Mouse (Mus musculus): Measurements from ENCODE around the gene Tmem206. TPM values are rescaled to one million over a fixed set of nuclear protein-coding genes. Genes with fewer than 3 reads are reported as not detected.

Tmem206 gene
- polyA plus RNA-seq, 2 experiments, result 4.1 to 6.3 TPM

DNA sequence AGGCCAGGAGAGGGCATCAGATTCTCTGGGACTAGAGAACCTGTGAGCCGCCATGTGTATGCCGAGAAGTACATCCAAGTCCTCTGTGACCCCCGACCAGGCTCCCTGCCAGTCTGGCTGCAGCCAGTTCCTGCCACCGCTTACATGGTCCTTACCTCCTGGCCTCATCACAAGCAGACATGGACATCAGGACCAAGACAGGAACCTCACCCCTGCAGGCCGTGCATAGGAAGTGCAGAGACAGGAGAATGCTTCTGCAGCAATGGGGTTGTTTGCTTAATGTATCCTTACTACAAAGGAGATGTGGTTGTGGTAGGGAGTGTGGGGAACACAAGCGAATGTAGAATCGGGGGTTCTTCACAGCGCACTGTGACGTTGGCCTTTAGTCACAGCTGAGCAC, 19.4 kb upstream of the Tmem206 start:
- Histone ChIP-seq H3K9ac (replicated peaks) (no peak overlapping the region), H3K9me3 (ENCODE audit: control insufficient read depth, low read length) (no peaks in the 10 kb centered on the region), H3K27me3 (ENCODE audit: control insufficient read depth, insufficient read depth, low read length) (no peaks in the 10 kb centered on the region), H3K4me1 (replicated peaks; ENCODE audit: control insufficient read depth in 2 of 2, insufficient read depth in 2 of 2, low read length in 1 of 2) (no peaks in the 10 kb centered on the region), H3K27ac (no peak overlapping the region), H3K36me3 (replicated peaks; ENCODE audit: control insufficient read depth, insufficient read depth, low read depth) (no peaks in the 10 kb centered on the region), H3K4me2 (ENCODE audit: low read depth) (no peak overlapping the region), H3K4me3 (ENCODE audit: insufficient read depth in 1 of 2, low read depth in 2 of 2, low read length in 2 of 2) (no peak overlapping the region)
- no peak for ATAC-seq (ENCODE audit: insufficient read depth)
- no peak for TF ChIP-seq EP300 (IDR thresholded peaks at IDR 0.05; ENCODE audit: low read depth)
- TF ChIP-seq CTCF (IDR thresholded peaks at IDR 0.05; ENCODE audit: low read depth), result peak; percentile 36
- DNase-seq (ENCODE audit: low read depth in 3 of 3, low spot score in 3 of 3), result no peak
- 85% methylated on average over 9 of the region's 9 CpGs for WGBS (ENCODE audit: insufficient replicate concordance)

DNA sequence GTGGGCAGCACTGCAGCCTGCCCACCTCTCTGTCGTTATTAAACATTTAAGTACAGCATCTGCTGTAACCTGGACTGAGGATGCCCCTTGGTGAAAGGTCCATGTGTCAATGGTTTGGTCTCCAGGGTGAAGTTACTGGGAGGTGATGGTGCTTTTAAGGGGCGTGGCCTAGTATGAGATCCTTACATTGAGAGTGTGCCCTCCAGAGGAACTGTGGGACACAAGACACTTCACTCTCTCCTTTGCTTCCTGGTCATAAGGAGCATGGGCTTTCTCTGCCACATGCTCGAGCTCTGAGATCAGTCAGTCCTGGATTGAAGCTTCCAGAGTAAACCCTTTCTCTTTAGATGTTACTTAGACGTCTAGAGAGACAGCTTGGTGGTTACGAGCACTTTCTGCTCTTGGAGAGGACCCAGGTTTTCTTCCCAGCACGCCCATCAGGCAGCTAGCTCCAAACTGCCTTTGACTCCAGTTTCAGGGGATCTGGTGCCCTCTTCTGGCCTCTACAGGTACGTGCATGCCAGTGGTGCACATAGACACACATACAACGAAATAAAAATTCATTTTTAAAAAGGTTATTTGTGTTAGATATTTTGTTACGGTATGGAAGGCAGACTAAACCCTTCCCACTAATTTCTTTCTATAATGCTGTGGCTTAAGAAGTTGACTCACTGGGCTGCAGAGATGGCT, 17.8 kb upstream of the Tmem206 start:
- Histone ChIP-seq H3K4me1 (replicated peaks; ENCODE audit: control insufficient read depth in 2 of 2, insufficient read depth in 2 of 2, low read length in 1 of 2) (no peaks in the 10 kb centered on the region), H3K27me3 (ENCODE audit: control insufficient read depth, insufficient read depth, low read length) (no peaks in the 10 kb centered on the region), H3K36me3 (replicated peaks; ENCODE audit: control insufficient read depth, insufficient read depth, low read depth) (no peaks in the 10 kb centered on the region), H3K4me3 (ENCODE audit: insufficient read depth in 1 of 2, low read depth in 2 of 2, low read length in 2 of 2) (no peak overlapping the region), H3K9ac (replicated peaks) (no peak overlapping the region), H3K9me3 (ENCODE audit: control insufficient read depth, low read length) (no peaks in the 10 kb centered on the region), H3K4me2 (ENCODE audit: low read depth) (no peak overlapping the region), H3K27ac (no peak overlapping the region)
- TF ChIP-seq EP300 (IDR thresholded peaks at IDR 0.05; ENCODE audit: low read depth) (no peak), CTCF (IDR thresholded peaks at IDR 0.05; ENCODE audit: low read depth) (peak; percentile 63)
- WGBS (ENCODE audit: insufficient replicate concordance), result 73% methylated on average over 9 of the region's 9 CpGs
- DNase-seq (ENCODE audit: low read depth in 3 of 3, low spot score in 3 of 3) (no peak), ATAC-seq (ENCODE audit: insufficient read depth) (no peak)

DNA sequence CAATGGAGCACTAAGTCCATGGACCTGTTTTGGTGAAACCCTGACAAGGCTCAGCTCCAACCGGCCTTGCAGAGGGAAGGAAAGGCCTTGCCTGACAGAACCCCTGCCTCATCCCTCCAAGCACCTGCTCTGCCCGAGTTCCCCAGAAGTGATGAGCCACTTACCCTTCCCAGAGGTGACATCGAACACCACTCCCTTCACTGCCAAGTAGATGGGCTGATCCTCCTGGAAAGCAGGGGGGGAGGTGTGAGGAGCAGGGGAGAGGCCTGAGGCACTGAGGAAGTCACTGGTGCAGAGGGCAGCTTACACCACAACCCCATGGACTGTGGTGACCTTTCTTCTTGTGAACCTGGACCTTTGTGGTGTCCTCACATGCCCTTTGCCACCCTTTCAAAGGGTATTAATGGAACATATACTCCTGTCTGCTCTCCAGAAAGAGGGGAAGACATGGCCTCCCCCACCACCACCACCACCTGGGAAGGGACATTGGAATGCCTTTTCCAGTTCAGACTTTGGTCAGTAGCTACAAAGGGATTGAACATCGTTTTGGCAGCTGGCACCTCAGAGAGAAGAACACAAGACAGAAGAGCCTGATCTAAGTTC, 14.3 kb upstream of the Tmem206 start:
- 64% methylated on average over 4 of the region's 4 CpGs for WGBS (ENCODE audit: insufficient replicate concordance)
- Histone ChIP-seq H3K9me3 (ENCODE audit: control insufficient read depth, low read length) (no peaks in the 10 kb centered on the region), H3K9ac (replicated peaks) (no peak overlapping the region), H3K36me3 (replicated peaks; ENCODE audit: control insufficient read depth, insufficient read depth, low read depth) (no peaks in the 10 kb centered on the region), H3K4me1 (replicated peaks; ENCODE audit: control insufficient read depth in 2 of 2, insufficient read depth in 2 of 2, low read length in 1 of 2) (peaks cover 0 to 3% of the 10 kb centered on the region in 2 experiments; a peak in 1 of 4 replicates), H3K27me3 (ENCODE audit: control insufficient read depth, insufficient read depth, low read length) (no peaks in the 10 kb centered on the region), H3K27ac (no peak overlapping the region), H3K4me3 (ENCODE audit: insufficient read depth in 1 of 2, low read depth in 2 of 2, low read length in 2 of 2) (no peak overlapping the region), H3K4me2 (ENCODE audit: low read depth) (no peak overlapping the region)
- no peak for TF ChIP-seq CTCF (IDR thresholded peaks at IDR 0.05; ENCODE audit: low read depth)
- TF ChIP-seq EP300 (IDR thresholded peaks at IDR 0.05; ENCODE audit: low read depth), result no peak
- DNase-seq (ENCODE audit: low read depth in 3 of 3, low spot score in 3 of 3) (no peak), ATAC-seq (ENCODE audit: insufficient read depth) (no peak)

DNA sequence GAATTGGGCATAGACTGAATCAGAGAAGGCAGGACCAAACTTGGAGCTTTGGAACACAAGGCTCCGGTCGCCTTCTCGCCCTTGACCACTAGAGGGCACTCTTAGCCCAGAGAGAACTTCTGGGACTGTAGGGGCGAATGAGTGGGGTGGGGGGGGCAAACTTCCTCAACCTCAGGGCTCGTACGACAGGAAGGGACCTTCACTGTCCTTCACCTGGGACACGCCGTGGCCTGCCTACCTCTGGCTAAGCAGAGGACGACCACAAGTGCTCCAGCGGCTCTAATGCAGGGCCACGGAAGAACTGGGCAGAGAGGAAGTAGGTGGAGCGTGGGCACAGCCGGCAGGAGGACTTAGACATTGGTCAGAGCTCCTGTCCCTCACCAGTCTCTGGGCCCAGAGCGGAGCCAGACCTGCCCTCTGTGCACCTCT, 13.2 kb upstream of the Tmem206 start:
- Histone ChIP-seq H3K4me2 (ENCODE audit: low read depth) (peak overlapping the region; percentile 54), H3K4me3 (ENCODE audit: insufficient read depth in 1 of 2, low read depth in 2 of 2, low read length in 2 of 2) (peak overlapping the region; percentile 63 to 94), H3K9ac (replicated peaks) (peak overlapping the region; percentile 71), H3K36me3 (replicated peaks; ENCODE audit: control insufficient read depth, insufficient read depth, low read depth) (no peaks in the 10 kb centered on the region), H3K27me3 (ENCODE audit: control insufficient read depth, insufficient read depth, low read length) (no peaks in the 10 kb centered on the region), H3K9me3 (ENCODE audit: control insufficient read depth, low read length) (no peaks in the 10 kb centered on the region), H3K27ac (no peak overlapping the region; the same call in 1 of the 2 replicates), H3K4me1 (replicated peaks; ENCODE audit: control insufficient read depth in 2 of 2, insufficient read depth in 2 of 2, low read length in 1 of 2) (peaks cover 4 to 9% of the 10 kb centered on the region in 2 experiments; a peak in 3 of 4 replicates)
- DNase-seq (ENCODE audit: low read depth in 3 of 3, low spot score in 3 of 3) (peak; percentile 69 to 74 (median 70)), ATAC-seq (ENCODE audit: insufficient read depth) (peak; percentile 82)
- 0% methylated on average over 14 of the region's 14 CpGs for WGBS (ENCODE audit: insufficient replicate concordance)
- no peak for TF ChIP-seq EP300 (IDR thresholded peaks at IDR 0.05; ENCODE audit: low read depth)
- TF ChIP-seq CTCF (IDR thresholded peaks at IDR 0.05; ENCODE audit: low read depth), result peak; percentile 98

DNA sequence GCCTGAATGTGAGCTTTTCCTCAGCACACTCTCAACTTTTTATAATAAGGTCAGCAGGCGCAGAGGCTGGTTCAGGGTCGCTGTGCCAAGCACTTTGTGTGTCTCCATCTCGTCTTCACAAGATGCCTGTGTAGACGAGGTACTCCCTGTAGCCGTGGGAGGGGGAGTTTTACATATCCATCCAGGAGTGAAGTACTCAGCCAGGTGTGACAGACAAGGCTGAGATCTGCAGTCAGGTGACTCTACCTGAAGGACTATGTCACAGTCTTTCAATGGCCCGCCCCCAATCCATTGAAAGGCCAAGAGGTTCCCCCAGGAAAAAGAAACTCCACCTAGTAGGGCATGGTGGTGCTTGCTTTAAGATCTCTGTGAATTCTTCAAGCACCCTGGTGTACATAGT, 12.6 kb upstream of the Tmem206 start:
- DNase-seq (ENCODE audit: low read depth in 3 of 3, low spot score in 3 of 3) (no peak), ATAC-seq (ENCODE audit: insufficient read depth) (no peak)
- peak overlapping the region; percentile 54 for H3K4me2 ChIP-seq (ENCODE audit: low read depth)
- H3K4me3 ChIP-seq (ENCODE audit: insufficient read depth in 1 of 2, low read depth in 2 of 2, low read length in 2 of 2), result peak overlapping the region; percentile 63 to 94
- TF ChIP-seq CTCF (IDR thresholded peaks at IDR 0.05; ENCODE audit: low read depth), result no peak
- TF ChIP-seq EP300 (IDR thresholded peaks at IDR 0.05; ENCODE audit: low read depth), result no peak
- peaks cover 4 to 11% of the 10 kb centered on the region in 2 experiments; a peak in 3 of 4 replicates for H3K4me1 ChIP-seq (replicated peaks; ENCODE audit: control insufficient read depth in 2 of 2, insufficient read depth in 2 of 2, low read length in 1 of 2)
- H3K9ac ChIP-seq (replicated peaks), result no peak overlapping the region
- WGBS (ENCODE audit: insufficient replicate concordance), result 70% methylated on average over 6 of the region's 6 CpGs
- H3K27ac ChIP-seq, result no peak overlapping the region
- H3K36me3 ChIP-seq (replicated peaks; ENCODE audit: control insufficient read depth, insufficient read depth, low read depth), result no peaks in the 10 kb centered on the region
- H3K27me3 ChIP-seq (ENCODE audit: control insufficient read depth, insufficient read depth, low read length), result no peaks in the 10 kb centered on the region
- no peaks in the 10 kb centered on the region for H3K9me3 ChIP-seq (ENCODE audit: control insufficient read depth, low read length)

Measured in liver, embryonic 14.5 days (tissue).